Mouse (Mus musculus): ENCODE measurements at regions not wholly inside any gene's neighbourhood (a gene's known extent, or its start where the extent isn't known, plus 50 kb on each side); places are given as distances from the start of the nearest gene placed in this dataset.

GRCm38 (mm10) chr5:97582509-97582908 lies 125.7 kb upstream of the Gk2 start:
- no peak overlapping the region for H3K4me2 ChIP-seq (ENCODE audit: low read length)
- no peak overlapping the region for H3K27ac ChIP-seq (ENCODE audit: low read length)
- H3K27me3 ChIP-seq (replicated peaks; ENCODE audit: control insufficient read depth, insufficient read depth, low read length) = no peaks in the 10 kb centered on the region; the same call in 1 of the 2 replicates
- no peaks in the 10 kb centered on the region for H3K36me3 ChIP-seq (ENCODE audit: control insufficient read depth, insufficient read depth)
- H3K9me3 ChIP-seq (ENCODE audit: control insufficient read depth, low read length) = no peaks in the 10 kb centered on the region
- no peaks in the 10 kb centered on the region for H3K4me1 ChIP-seq (replicated peaks; ENCODE audit: control insufficient read depth, insufficient read depth, low read length)
- no peak overlapping the region for H3K4me3 ChIP-seq (replicated peaks; ENCODE audit: low read length)
- no peak overlapping the region for H3K9ac ChIP-seq (replicated peaks; ENCODE audit: low read depth, low read length)
- no peak for ATAC-seq
- WGBS = 12% methylated on average over 2 of the region's 2 CpGs

- H3K4me2 ChIP-seq (ENCODE audit: low read length) = no peak overlapping the region
- H3K4me3 ChIP-seq (replicated peaks; ENCODE audit: low read length) = no peak overlapping the region
- no peaks in the 10 kb centered on the region for H3K27me3 ChIP-seq (replicated peaks; ENCODE audit: control insufficient read depth, insufficient read depth, low read length)
- H3K9ac ChIP-seq (replicated peaks; ENCODE audit: low read depth, low read length) = no peak overlapping the region
- H3K36me3 ChIP-seq (ENCODE audit: control insufficient read depth, insufficient read depth) = no peaks in the 10 kb centered on the region
- H3K27ac ChIP-seq (ENCODE audit: low read length) = no peak overlapping the region
- H3K9me3 ChIP-seq (ENCODE audit: control insufficient read depth, low read length) = no peaks in the 10 kb centered on the region
- WGBS = 49% methylated on average over 5 of the region's 5 CpGs
- 0 out of 2 replicates have a peak, but pooled peaks have one; percentile 26 for ATAC-seq
- H3K4me1 ChIP-seq (replicated peaks; ENCODE audit: control insufficient read depth, insufficient read depth, low read length) = no peaks in the 10 kb centered on the region
These were observed 108.7 kb upstream of the Gk2 start for GRCm38 (mm10) chr5:97565486-97565885.

GRCm38 (mm10) chr5:97563724-97564123 lies 106.9 kb upstream of the Gk2 start:
- Histone ChIP-seq H3K4me2 (ENCODE audit: low read length) (no peak overlapping the region), H3K27ac (ENCODE audit: low read length) (no peak overlapping the region), H3K9me3 (ENCODE audit: control insufficient read depth, low read length) (no peaks in the 10 kb centered on the region), H3K36me3 (ENCODE audit: control insufficient read depth, insufficient read depth) (no peaks in the 10 kb centered on the region), H3K4me1 (replicated peaks; ENCODE audit: control insufficient read depth, insufficient read depth, low read length) (no peaks in the 10 kb centered on the region), H3K4me3 (replicated peaks; ENCODE audit: low read length) (no peak overlapping the region), H3K27me3 (replicated peaks; ENCODE audit: control insufficient read depth, insufficient read depth, low read length) (no peaks in the 10 kb centered on the region), H3K9ac (replicated peaks; ENCODE audit: low read depth, low read length) (no peak overlapping the region)
- no peak; the same call in 1 of the 2 replicates for ATAC-seq
- 45% methylated on average over 6 of the region's 6 CpGs for WGBS

- no peak overlapping the region for H3K27ac ChIP-seq (ENCODE audit: low read length)
- no peaks in the 10 kb centered on the region for H3K36me3 ChIP-seq (ENCODE audit: control insufficient read depth, insufficient read depth)
- no peaks in the 10 kb centered on the region for H3K27me3 ChIP-seq (replicated peaks; ENCODE audit: control insufficient read depth, insufficient read depth, low read length)
- H3K4me3 ChIP-seq (replicated peaks; ENCODE audit: low read length) = no peak overlapping the region
- no peak overlapping the region for H3K9ac ChIP-seq (replicated peaks; ENCODE audit: low read depth, low read length)
- peaks cover 3% of the 10 kb centered on the region for H3K9me3 ChIP-seq (ENCODE audit: control insufficient read depth, low read length)
- no peak for ATAC-seq
- peaks cover 5% of the 10 kb centered on the region; the same call in 1 of the 2 replicates for H3K4me1 ChIP-seq (replicated peaks; ENCODE audit: control insufficient read depth, insufficient read depth, low read length)
- H3K4me2 ChIP-seq (ENCODE audit: low read length) = no peak overlapping the region
- WGBS = 64% methylated on average over 6 of the region's 6 CpGs
These were observed 97.5 kb upstream of the Gk2 start for GRCm38 (mm10) chr5:97554274-97554673.

GRCm38 (mm10) chr5:97553122-97553521 lies 96.3 kb upstream of the Gk2 start:
- Histone ChIP-seq H3K4me2 (ENCODE audit: low read length) (no peak overlapping the region), H3K9me3 (ENCODE audit: control insufficient read depth, low read length) (peaks cover 3% of the 10 kb centered on the region), H3K4me3 (replicated peaks; ENCODE audit: low read length) (no peak overlapping the region), H3K36me3 (ENCODE audit: control insufficient read depth, insufficient read depth) (no peaks in the 10 kb centered on the region), H3K27ac (ENCODE audit: low read length) (no peak overlapping the region), H3K4me1 (replicated peaks; ENCODE audit: control insufficient read depth, insufficient read depth, low read length) (peaks cover 5% of the 10 kb centered on the region; the same call in 1 of the 2 replicates), H3K27me3 (replicated peaks; ENCODE audit: control insufficient read depth, insufficient read depth, low read length) (no peaks in the 10 kb centered on the region), H3K9ac (replicated peaks; ENCODE audit: low read depth, low read length) (no peak overlapping the region)
- no peak for ATAC-seq
- WGBS = 63% methylated on average over 3 of the region's 3 CpGs

- ATAC-seq = peak; percentile 96
These were observed 80.9 kb upstream of the Gk2 start for GRCm38 (mm10) chr5:97537492-97538257.

GRCm38 (mm10) chr5:97533733-97534132 lies 76.9 kb upstream of the Gk2 start:
- no peak overlapping the region for H3K9ac ChIP-seq (replicated peaks; ENCODE audit: low read depth, low read length)
- no peaks in the 10 kb centered on the region for H3K36me3 ChIP-seq (ENCODE audit: control insufficient read depth, insufficient read depth)
- H3K27ac ChIP-seq (ENCODE audit: low read length) = no peak overlapping the region
- H3K4me2 ChIP-seq (ENCODE audit: low read length) = no peak overlapping the region
- peaks cover 6% of the 10 kb centered on the region for H3K4me1 ChIP-seq (replicated peaks; ENCODE audit: control insufficient read depth, insufficient read depth, low read length)
- no peaks in the 10 kb centered on the region for H3K27me3 ChIP-seq (replicated peaks; ENCODE audit: control insufficient read depth, insufficient read depth, low read length)
- no peaks in the 10 kb centered on the region for H3K9me3 ChIP-seq (ENCODE audit: control insufficient read depth, low read length)
- WGBS = 65% methylated on average over 5 of the region's 5 CpGs
- no peak for ATAC-seq
- H3K4me3 ChIP-seq (replicated peaks; ENCODE audit: low read length) = no peak overlapping the region

More at GRCm38 (mm10) chr5:97537492-97538257, 80.9 kb upstream of the Gk2 start:
- H3K27me3 ChIP-seq (replicated peaks; ENCODE audit: control insufficient read depth, insufficient read depth, low read length) = no peaks in the 10 kb centered on the region
- H3K4me2 ChIP-seq (ENCODE audit: low read length) = no peak overlapping the region
- no peak overlapping the region for H3K4me3 ChIP-seq (replicated peaks; ENCODE audit: low read length)
- peaks cover 6% of the 10 kb centered on the region for H3K4me1 ChIP-seq (replicated peaks; ENCODE audit: control insufficient read depth, insufficient read depth, low read length)
- H3K36me3 ChIP-seq (ENCODE audit: control insufficient read depth, insufficient read depth) = no peaks in the 10 kb centered on the region
- H3K27ac ChIP-seq (ENCODE audit: low read length) = no peak overlapping the region
- WGBS = 4% methylated on average over 3 of the region's 3 CpGs
- no peak overlapping the region for H3K9ac ChIP-seq (replicated peaks; ENCODE audit: low read depth, low read length)
- no peaks in the 10 kb centered on the region for H3K9me3 ChIP-seq (ENCODE audit: control insufficient read depth, low read length)

GRCm38 (mm10) chr5:97527555-97527954 lies 70.7 kb upstream of the Gk2 start:
- no peak for ATAC-seq
- no peaks in the 10 kb centered on the region for H3K36me3 ChIP-seq (ENCODE audit: control insufficient read depth, insufficient read depth)
- no peaks in the 10 kb centered on the region for H3K4me1 ChIP-seq (replicated peaks; ENCODE audit: control insufficient read depth, insufficient read depth, low read length)
- no peak overlapping the region for H3K4me2 ChIP-seq (ENCODE audit: low read length)
- H3K9ac ChIP-seq (replicated peaks; ENCODE audit: low read depth, low read length) = no peak overlapping the region
- WGBS = 46% methylated on average over 5 of the region's 5 CpGs
- no peaks in the 10 kb centered on the region for H3K27me3 ChIP-seq (replicated peaks; ENCODE audit: control insufficient read depth, insufficient read depth, low read length)
- H3K9me3 ChIP-seq (ENCODE audit: control insufficient read depth, low read length) = no peaks in the 10 kb centered on the region
- no peak overlapping the region for H3K4me3 ChIP-seq (replicated peaks; ENCODE audit: low read length)
- H3K27ac ChIP-seq (ENCODE audit: low read length) = no peak overlapping the region

Measured in forebrain, embryonic 16.5 days (tissue).